ENCODE assay signal across 10 mouse cellular contexts in the genomic region with DNA sequence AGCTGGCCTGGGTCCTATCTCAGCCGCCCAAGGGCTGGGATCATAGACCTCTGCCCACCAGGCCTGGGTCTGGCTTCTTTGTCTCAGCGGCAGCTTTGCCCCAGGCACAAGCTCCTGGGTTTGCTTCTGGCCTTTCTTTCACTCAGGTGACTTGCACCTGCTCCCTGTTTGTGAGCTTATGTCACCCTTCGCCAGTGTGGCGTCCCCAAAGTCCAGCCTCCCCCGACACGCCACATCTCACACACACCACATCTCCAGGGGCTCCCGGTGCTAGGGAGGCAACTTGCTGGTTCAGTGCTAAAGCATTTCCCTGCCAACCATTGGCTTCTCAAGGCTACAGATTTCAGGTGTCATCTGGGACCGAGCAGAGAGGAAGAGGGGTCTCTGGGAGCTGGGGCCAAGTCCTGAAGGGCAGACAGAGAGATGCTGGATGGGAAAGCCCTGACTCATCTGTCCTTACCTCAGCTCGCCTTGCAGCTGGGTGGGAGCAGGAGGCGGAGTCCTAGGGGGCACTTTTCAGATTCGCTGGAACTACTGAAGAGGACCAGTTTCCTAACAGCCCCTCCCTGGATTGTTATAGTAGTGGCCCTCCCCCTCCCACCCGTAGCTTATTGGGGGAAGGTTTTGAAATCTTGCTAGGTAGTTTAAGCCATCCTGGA. TPM values are rescaled to one million over a fixed set of nuclear protein-coding genes. Genes with fewer than 3 reads are reported as not detected.
DNase-seq lines count a peak whose midpoint lies in the region; ATAC-seq and TF ChIP-seq lines count a peak whose summit lies in the region.
"Had no signal": no experiment of that assay in that cellular context is flagged by ENCODE, and none has a peak within 500 bp of the region (broad histone marks: within the 10 kb centered on the region; RNA-seq: fewer than 3 reads in every experiment).

No protein-coding gene starts in this region.

- 0 out of 2 replicates have a peak overlapping the region, but pooled peaks have one; percentile 76 for H3K4me2 ChIP-seq in kidney, postnatal 0 days (ENCODE audit: low read length)
- H3K4me2 ChIP-seq in intestine, postnatal 0 days (replicated peaks; ENCODE audit: low read depth) = peak overlapping the region; percentile 21; the same call in 1 of the 2 replicates

- 52% methylated on average over 12 of the region's 12 CpGs for WGBS in kidney, postnatal 0 days
- WGBS in intestine, postnatal 0 days = 64% methylated on average over 12 of the region's 12 CpGs

- H3K27ac ChIP-seq in kidney, postnatal 0 days = no peak overlapping the region
- no peak overlapping the region for H3K27ac ChIP-seq in intestine, postnatal 0 days (ENCODE audit: low read depth, low read length)

- DNase-seq in adrenal gland, postnatal 14 days = peak; percentile 24
- no peak for DNase-seq in adrenal gland, postnatal 4 days (ENCODE audit: low spot score in 2 of 2)
- DNase-seq in kidney, postnatal 0 days (ENCODE audit: low spot score) = no peak
- DNase-seq in kidney, adult 11 months = no peak
- peak; percentile 43 for DNase-seq in NIH3T3 (ENCODE audit: low read depth)
- DNase-seq in layer of hippocampus, postnatal 36 days = no peak
- DNase-seq in thymus, postnatal 14 days = no peak
- DNase-seq: spleen, adult 18-20 months had no signal

- H3K27me3 ChIP-seq in kidney, postnatal 0 days (ENCODE audit: insufficient read depth, low read length) = no peaks in the 10 kb centered on the region
- no peaks in the 10 kb centered on the region for H3K27me3 ChIP-seq in intestine, postnatal 0 days (replicated peaks; ENCODE audit: control insufficient read depth, insufficient read depth, low read length)

- H3K9me3 ChIP-seq in kidney, postnatal 0 days (replicated peaks; ENCODE audit: low read length) = no peaks in the 10 kb centered on the region
- no peaks in the 10 kb centered on the region for H3K9me3 ChIP-seq in intestine, postnatal 0 days (ENCODE audit: control insufficient read depth)
- H3K9me3 ChIP-seq: midbrain, embryonic 12.5 days had no signal

- TF ChIP-seq CTCF in kidney, postnatal 0 days (IDR thresholded peaks at IDR 0.05; ENCODE audit: low read depth) = no peak
- TF ChIP-seq CTCF in intestine, postnatal 0 days (IDR thresholded peaks at IDR 0.05; ENCODE audit: low read depth) = no peak

- H3K36me3 ChIP-seq in kidney, postnatal 0 days (ENCODE audit: insufficient read depth, low read length) = 0 out of 2 replicates have a peak, but pooled peaks cover 5% of the 10 kb centered on the region
- peaks cover 15% of the 10 kb centered on the region for H3K36me3 ChIP-seq in intestine, postnatal 0 days (ENCODE audit: control insufficient read depth, insufficient read depth)
- H3K36me3 ChIP-seq: midbrain, embryonic 12.5 days had no signal

- no peak overlapping the region for H3K4me3 ChIP-seq in kidney, postnatal 0 days (replicated peaks; ENCODE audit: low read depth, low read length)
- H3K4me3 ChIP-seq in intestine, postnatal 0 days (ENCODE audit: low read depth, low read length) = no peak overlapping the region

- ATAC-seq in kidney, postnatal 0 days (replicated peaks; ENCODE audit: low FRiP score, low read depth) = no peak
- no peak for ATAC-seq in intestine, postnatal 0 days

- peaks cover 76% of the 10 kb centered on the region for H3K4me1 ChIP-seq in kidney, postnatal 0 days (replicated peaks; ENCODE audit: insufficient read depth, low read length)
- peaks cover 26% of the 10 kb centered on the region for H3K4me1 ChIP-seq in intestine, postnatal 0 days (replicated peaks; ENCODE audit: control insufficient read depth, insufficient read depth, low read length)

- peak overlapping the region; percentile 25; the same call in 1 of the 2 replicates for H3K9ac ChIP-seq in kidney, postnatal 0 days (ENCODE audit: low read depth, low read length)
- H3K9ac ChIP-seq in intestine, postnatal 0 days (ENCODE audit: low read depth, low read length) = no peak overlapping the region

RNA-seq across cellular contexts. Expression of a gene that starts 14.3 kb away (rescaled TPM):
- total RNA-seq in adrenal gland, postnatal 14 days (2021) = 59.3 and 61.7 TPM in 2 replicates
- total RNA-seq in adrenal gland, postnatal 4 days (2021) = 10 to 100 TPM; 86.4 to 97.9 TPM
- 8.7 and 9.1 TPM in 2 replicates for polyA plus RNA-seq in kidney, postnatal 0 days (2015; fragmentation: Nextera tagmentation; extraction: Ambion mirVana)
- polyA plus RNA-seq in intestine, postnatal 0 days (2015; fragmentation: Nextera tagmentation; extraction: Ambion mirVana) = 4.8 and 4.9 TPM in 2 replicates
- total RNA-seq in layer of hippocampus, postnatal 36 days (2021) = 10 to 100 TPM; 70.9 to 75.7 TPM

RNA-seq across cellular contexts. Expression of a gene that starts 42.2 kb away (rescaled TPM):
- total RNA-seq in adrenal gland, postnatal 14 days (2021) = not detected in 2 replicates
- not detected for total RNA-seq in adrenal gland, postnatal 4 days (2021)
- 19.9 and 27.8 TPM in 2 replicates for polyA plus RNA-seq in kidney, postnatal 0 days (2015; fragmentation: Nextera tagmentation; extraction: Ambion mirVana)
- not detected in 2 replicates for polyA plus RNA-seq in intestine, postnatal 0 days (2015; fragmentation: Nextera tagmentation; extraction: Ambion mirVana)
- not detected for total RNA-seq in layer of hippocampus, postnatal 36 days (2021)
- polyA plus RNA-seq: midbrain, embryonic 12.5 days had no signal

RNA-seq across cellular contexts. Expression of a gene that starts 56.0 kb away (rescaled TPM):
- total RNA-seq in adrenal gland, postnatal 14 days (2021) = not detected in 2 replicates
- total RNA-seq in adrenal gland, postnatal 4 days (2021) = not detected
- not detected in 2 replicates for polyA plus RNA-seq in kidney, postnatal 0 days (2015; fragmentation: Nextera tagmentation; extraction: Ambion mirVana)
- polyA plus RNA-seq in intestine, postnatal 0 days (2015; fragmentation: Nextera tagmentation; extraction: Ambion mirVana) = not detected in 2 replicates
- total RNA-seq in layer of hippocampus, postnatal 36 days (2021) = not detected
- polyA plus RNA-seq: midbrain, embryonic 12.5 days had no signal

Comparison
In these comparisons a context has a peak if more than half of its experiments do, and no peak if none do; other contexts are left out.
1. DNase-seq: peak in adrenal gland, postnatal 14 days (single experiment) and NIH3T3 (single experiment); none in adrenal gland, postnatal 4 days (0 of 2), kidney, postnatal 0 days (single experiment), kidney, adult 11 months (single experiment), layer of hippocampus, postnatal 36 days (0 of 2) and thymus, postnatal 14 days (single experiment).